Mouse (Mus musculus): ENCODE data around the gene Phlpp2.

- TF ChIP-seq CTCF (conservative IDR thresholded peaks at IDR 0.05; ENCODE audit: low read length) = no peak
- TF ChIP-seq POU5F1 (IDR thresholded peaks at IDR 0.05; ENCODE audit: borderline replicate concordance, low read length) = no peak
Observed at GRCm38 (mm10) chr8:109880012-109880662, 11.8 kb downstream of the Phlpp2 start.
